Mouse (Mus musculus) left cerebral cortex, adult 18-20 months (tissue): ENCODE data around the gene Unc13d. TPM values are rescaled to one million over a fixed set of nuclear protein-coding genes. Genes with fewer than 3 reads are reported as not detected.
"Not testable (repeated sequence)": the region's sequence is repeated elsewhere in the genome, so short reads cannot be mapped to it uniquely, and the experiment has no call there.

Experiments
- DNase-seq, 2 experiments: peaks; one replicate each; pipeline ENCODE4 v3.0.0; 2021 to 2022; ENCODE audit warnings: low spot score in 2 of 2, mixed read lengths in 1 of 2
- total RNA-seq, 2 experiments: library from RNA; stranded (reverse); gene quantifications; 2 replicates each; pipeline ENCODE4 v1.2.3; 2021

The Unc13d gene
- total RNA-seq, 2 experiments from 2014 or later, result 1.8 to 2.7 TPM

DNA sequence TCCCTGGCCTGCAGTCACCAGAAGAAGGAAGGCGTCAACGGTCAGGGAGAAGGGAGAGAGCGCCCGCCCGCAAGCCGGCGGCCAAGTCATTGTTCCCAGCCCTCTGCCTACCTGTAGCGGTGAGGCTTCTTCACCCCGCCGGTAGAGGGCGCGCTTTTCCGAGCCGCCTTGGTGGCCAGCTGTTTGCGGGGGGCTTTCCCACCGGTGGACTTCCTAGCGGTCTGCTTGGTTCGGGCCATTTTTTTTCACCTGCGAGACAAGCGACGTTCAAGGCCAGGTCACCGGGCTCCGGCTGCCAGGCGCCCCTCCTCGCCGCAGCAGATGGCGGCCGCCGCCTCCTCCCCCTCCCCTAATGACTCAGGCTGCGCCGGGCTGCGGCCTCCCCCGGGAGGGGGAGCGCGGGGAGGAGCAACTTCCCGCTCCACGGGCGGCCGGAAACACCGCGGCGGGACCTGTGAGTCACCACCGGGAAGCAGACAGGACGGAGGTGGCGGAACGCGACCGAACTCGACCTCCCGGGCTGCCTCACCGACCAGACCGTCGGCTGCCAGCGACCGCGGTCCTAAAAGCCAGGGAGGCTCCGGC is 53.9 kb downstream of the Unc13d start:
- peak; percentile 75 to 78 for DNase-seq

DNA sequence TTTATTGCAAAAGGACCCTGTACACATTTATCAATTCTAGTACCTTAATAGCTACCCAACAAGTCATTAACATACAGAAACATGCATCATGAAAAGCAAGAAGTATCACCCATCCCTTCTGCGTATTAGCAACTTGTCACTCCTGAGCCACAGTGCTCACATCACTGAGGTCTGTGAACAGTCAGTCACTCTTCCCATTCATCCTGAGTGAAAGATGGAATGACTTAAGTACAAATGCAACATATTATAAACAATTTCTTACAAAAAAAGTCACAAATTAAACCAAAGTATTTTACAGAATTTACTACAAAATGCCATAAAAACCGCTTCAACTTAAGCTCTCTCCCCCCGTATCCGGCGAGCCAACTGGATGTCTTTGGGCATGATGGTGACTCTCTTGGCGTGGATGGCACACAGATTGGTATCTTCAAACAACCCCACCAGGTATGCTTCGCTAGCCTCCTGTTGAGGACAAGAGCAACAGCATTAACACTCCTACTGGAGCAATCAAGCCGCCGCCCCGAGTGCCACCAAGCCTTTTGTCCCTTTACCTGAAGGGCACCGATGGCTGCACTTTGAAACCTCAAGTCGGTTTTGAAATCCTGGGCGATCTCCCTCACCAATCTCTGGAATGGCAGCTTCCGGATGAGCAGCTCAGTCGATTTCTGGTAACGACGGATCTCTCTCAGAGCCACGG is 54.5 kb downstream of the Unc13d start:
- DNase-seq, result not testable (repeated sequence)

DNA sequence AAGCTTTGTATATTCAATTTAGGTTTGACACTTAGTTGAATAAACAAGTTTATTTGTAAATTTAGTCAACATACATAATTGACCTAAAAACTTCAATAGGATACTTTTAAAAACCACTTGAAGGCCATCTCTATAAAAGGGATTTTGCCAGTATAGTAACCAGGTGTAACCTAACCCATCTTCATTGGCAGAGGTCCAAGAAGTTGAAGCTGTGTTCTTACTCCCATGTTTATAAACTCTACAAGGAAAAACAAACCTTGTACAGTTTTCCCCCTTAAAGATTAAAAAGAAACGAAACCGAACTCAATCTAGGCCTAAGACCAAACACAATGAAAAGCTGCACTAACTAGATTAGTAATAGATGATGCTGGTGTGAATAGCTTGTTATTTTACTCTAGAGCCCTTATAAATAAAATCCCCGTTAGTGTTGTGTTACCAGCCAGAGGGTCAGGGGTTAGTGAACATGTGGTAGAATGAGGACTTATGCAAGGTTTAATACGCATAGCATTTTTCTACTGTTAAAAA is 55.4 kb downstream of the Unc13d start:
- no peak for DNase-seq

DNA sequence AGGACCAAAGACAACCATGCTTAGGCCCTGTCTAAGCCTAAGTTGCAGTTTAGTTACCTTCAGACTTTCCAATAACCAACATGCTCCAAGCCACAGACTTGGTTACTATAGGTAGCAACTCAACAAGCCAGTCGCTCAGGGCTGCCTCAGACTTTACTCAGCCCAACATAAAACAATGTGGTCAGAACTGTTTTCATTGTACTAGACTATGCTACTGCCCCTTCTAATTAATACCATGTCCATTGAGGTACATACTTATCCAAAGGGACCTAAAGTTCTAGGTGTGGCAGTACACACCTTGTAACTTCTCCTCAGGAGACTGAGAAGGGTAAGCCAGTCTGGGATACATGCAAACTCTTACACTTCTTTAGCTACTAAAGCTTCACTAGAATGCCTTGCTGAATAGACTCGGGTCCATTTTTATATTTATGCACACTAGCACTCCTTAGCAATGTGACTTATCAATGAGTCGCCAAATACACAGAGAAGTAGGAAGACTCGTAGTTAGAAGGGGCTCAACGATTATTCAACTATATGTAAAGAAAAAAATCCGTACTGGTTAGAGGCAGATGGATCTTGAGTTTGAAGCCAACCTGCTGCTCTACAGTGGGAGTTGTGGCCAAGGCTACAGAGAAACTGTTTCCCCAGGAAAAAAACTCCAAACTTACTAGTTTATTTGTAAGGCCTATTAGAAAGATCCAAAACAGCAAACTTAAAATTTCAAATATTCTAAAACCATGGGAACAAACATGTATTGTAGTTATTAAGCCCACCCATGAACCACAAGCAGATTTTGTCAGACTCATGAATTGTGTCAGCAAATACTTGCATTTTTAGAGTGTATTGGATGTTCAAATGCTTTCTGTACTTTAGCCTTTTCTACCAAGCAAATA is 56.2 kb downstream of the Unc13d start:
- DNase-seq, result no peak

DNA sequence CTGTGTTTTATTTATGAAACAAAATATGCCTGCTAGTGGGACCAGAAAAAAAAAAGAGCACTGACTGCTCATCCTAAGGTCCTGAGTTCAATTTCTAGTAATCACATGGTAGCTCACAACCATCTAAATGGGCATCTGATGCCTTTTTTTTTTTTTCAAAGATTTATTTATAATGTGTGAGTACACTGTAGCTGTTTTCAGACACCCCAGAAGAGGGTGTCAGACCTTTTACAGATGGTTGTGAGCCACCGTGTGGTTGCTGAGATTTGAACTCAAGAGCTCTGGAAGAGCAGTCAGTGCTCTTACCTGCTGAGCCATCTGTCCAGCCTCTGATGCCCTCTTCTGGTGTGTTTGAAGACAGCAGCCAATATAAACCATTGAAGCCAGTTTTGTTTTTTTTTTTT is 57.2 kb downstream of the Unc13d start:
- DNase-seq, result no peak

DNA sequence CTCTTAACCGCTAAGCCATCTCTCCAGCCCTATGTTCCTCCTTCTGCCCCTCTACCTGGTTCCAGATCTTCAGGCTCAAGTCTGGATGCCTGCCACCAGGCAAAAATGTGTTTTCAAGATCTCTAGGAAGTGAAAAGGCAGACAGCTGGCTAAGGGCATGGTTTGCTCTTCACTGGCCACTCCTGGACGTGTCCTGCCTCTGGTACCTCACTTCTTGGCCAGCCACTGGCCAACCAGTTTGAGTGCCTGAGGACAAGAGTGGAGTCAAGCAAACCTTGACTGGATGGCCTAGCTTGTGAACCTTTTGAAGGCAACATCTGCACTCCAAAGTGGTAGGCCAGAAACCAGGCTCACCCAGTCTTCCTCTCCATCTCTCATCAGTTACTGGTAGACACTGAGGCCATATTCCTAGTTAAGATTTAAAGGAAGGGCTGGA is 57.8 kb downstream of the Unc13d start:
- no peak for DNase-seq

DNA sequence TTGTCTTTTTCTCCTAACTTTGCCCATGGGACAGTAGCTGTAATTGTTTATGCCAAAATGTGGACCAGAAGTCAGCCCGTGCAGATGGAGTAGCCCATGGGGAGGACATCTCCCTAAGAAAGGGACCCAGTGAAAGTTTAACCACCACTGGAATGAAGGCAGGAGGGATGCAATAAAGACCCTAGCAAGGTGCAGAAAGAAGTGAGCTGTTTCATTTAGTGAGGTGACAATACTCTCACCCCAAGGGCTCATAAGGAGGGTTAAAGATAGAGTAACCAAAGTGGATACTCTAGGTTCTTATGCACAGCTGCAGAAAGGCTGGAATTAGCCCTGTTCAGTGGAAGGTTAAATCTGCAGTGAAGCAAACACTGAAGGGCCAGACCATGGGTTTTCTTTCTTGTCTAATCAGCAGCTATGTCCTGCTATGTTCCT is 58.4 kb downstream of the Unc13d start:
- no peak for DNase-seq

DNA sequence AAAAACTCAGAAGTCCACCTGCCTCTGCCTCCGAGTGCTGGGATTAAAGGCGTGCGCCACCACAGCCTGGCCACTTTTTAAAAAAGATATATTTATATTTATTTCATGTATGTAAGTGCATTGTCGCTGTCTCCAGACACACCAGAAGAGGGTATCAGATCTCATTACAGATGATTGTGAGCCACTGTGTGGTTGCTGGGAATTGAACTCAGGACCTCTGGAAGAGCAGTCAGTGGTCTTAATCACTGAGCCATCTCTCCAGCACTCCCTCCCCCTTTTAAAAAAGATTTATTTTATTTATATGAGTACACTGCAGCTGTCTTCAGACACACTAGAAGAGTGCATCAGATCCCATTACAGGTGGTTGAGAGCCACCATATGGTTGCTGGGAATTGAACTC is 58.9 kb downstream of the Unc13d start:
- not testable (repeated sequence) for DNase-seq

DNA sequence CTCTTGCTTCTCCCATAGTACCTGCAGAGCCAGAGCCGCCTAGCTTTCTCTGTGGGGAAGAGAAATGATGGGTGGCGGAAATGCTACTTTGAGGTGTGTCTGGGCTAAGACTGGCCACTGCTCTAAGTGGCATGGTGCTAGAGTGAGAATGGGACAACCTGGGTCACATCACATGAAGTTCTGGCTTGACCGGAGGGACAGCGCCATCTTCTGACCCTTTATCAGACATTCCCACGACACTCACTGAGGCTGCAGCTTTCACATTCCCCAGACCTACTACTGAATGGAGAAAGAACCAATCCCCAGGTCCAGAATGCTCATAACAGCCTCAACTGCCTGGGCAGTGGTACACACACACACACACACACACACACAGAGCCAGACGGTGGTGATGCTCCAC is 59.7 kb downstream of the Unc13d start:
- DNase-seq, result no peak

DNA sequence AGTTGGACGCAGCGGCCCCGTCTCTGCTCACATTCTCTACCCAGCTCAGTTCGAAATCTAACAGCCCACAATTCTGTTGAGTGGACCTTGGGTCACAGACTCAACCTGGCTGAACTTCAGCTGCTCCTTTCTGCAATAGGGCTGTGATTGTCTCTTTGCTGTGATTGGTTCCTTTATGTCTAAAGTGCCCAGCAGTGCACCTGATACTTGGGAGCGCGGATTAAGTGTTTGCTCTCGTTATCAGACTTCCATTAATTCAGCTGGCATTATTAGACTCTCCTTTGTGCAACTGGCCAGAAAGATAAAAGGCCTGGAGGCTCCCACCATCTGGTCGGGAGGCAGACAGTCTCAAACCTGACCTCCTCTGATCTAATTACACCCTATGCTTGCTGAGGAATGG is 62.9 kb downstream of the Unc13d start:
- DNase-seq, result no peak

DNA sequence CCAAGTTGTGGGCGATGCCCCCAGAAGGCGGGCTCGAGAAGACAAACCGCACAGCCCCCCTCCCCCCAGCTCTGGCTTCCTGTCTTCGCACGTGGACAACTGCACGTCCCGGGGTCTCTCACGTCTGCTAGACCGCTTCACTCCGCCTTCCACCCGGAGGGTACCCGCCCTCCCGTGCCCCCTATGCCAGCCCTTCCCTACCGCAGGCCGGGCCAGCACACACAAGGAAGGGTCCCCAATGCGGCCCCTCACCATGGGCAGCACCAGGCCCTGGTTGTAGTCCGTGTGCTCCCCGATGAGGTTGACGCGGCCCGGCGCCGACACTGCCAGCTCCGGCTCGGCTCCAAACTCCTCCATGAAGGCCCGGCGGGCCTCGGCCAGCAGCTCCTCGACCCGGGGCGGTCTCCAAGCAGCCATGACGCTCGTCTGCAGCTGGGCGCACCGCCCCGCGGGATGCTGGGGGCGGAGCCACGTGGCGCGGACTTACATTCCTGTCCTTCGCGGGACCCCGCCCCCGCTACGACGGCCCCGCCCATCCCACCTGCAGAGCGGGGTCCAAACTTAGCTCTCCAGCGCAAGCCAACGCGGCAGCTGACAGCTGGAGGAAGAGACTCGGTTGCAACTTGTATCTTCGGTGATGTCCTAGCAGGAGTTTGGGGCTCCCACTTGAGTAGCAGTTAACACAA is 65.4 kb downstream of the Unc13d start, which contains the start of gene Galk1:
Gene Galk1 (minus strand): TSS at position 458 of the 686 bp plus-strand sequence.
- peak; percentile 75 to 87 for DNase-seq

Other genes starting within 250 kb of the Unc13d start
- under 1 TPM; 0.49 to 0.75 TPM for gene Myo15b, start 219.6 kb downstream of the Unc13d start, total RNA-seq
- under 1 TPM in 1 of 2 experiments, not detected in 1; 0.54 TPM for gene Smim5, start 178.0 kb downstream of the Unc13d start, total RNA-seq
- gene Smim6, start 165.9 kb downstream of the Unc13d start, total RNA-seq, result not detected
- gene Sap30bp, start 144.7 kb downstream of the Unc13d start, total RNA-seq, result 10 to 100 TPM; 45.3 to 54.0 TPM
- 10 to 100 TPM; 25.9 to 27.4 TPM for gene Recql5, start 144.5 kb downstream of the Unc13d start, total RNA-seq
- gene Itgb4, start 103.3 kb downstream of the Unc13d start, total RNA-seq, result 1 to 10 TPM; 4.5 to 6.9 TPM
- 10 to 100 TPM; 15.5 to 16.3 TPM for gene Galk1, start 65.2 kb downstream of the Unc13d start, total RNA-seq
- gene H3f3b, start 50.0 kb downstream of the Unc13d start, total RNA-seq, result 100 to 1,000 TPM; 246 to 269 TPM
- gene Unk, start 47.6 kb downstream of the Unc13d start, total RNA-seq, result 10 to 100 TPM; 21.8 to 22.3 TPM
- gene Wbp2, start 9.0 kb upstream of the Unc13d start, total RNA-seq, result 100 to 1,000 TPM; 464 to 477 TPM
- 1 to 10 TPM; 7.3 to 7.9 TPM for gene Trim47, start 49.2 kb upstream of the Unc13d start, total RNA-seq
- 1 to 10 TPM; 7.3 to 7.9 TPM for gene Trim65, start 53.2 kb upstream of the Unc13d start, total RNA-seq
- 10 to 100 TPM; 61.7 to 66.9 TPM for gene Mrpl38, start 60.9 kb upstream of the Unc13d start, total RNA-seq
- gene Fbf1, start 90.2 kb upstream of the Unc13d start, total RNA-seq, result 10 to 100 TPM; 75.9 to 81.3 TPM
- 10 to 100 TPM; 37.8 to 39.5 TPM for gene Ten1, start 120.9 kb upstream of the Unc13d start, total RNA-seq
- gene Acox1, start 121.1 kb upstream of the Unc13d start, total RNA-seq, result 100 to 1,000 TPM; 115 to 123 TPM
- gene Evpl, start 160.1 kb upstream of the Unc13d start, total RNA-seq, result 1 to 10 TPM; 1.8 to 1.9 TPM
- gene Srp68, start 196.3 kb upstream of the Unc13d start, total RNA-seq, result 10 to 100 TPM; 76.5 to 78.4 TPM
- gene Galr2, start 203.0 kb upstream of the Unc13d start, total RNA-seq, result not detected
- 100 to 1,000 TPM in 1 of 2 experiments, 10 to 100 TPM in 1; 91.1 to 103 TPM for gene Exoc7, start 229.3 kb upstream of the Unc13d start, total RNA-seq